Mouse (Mus musculus): ENCODE measurements at regions not wholly inside any gene's neighbourhood (a gene's known extent, or its start where the extent isn't known, plus 50 kb on each side); places are given as distances from the start of the nearest gene placed in this dataset.

DNA sequence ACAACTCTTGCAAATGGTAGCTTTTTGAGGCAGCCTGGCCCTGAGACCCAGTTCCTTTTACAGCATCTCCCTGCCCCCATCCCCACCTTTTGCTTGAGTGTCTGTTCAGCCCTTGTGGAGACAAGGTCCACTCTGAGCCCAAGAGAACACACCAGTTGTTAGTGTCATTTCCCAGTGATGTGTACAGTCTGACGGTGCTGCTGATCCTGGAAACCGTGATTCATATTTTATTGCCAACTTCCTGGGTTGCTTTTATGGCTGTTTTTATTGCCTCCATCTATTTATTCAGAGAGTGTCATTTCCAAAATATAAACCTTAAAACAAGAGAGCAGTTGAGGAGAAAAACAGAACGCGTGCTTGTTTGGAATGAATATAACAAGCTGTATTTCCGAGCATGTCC is 309.6 kb upstream of the Isl1 start:
- no peaks in the 10 kb centered on the region for H3K27me3 ChIP-seq
- H3K9ac ChIP-seq = no peak overlapping the region
- H3K27ac ChIP-seq (replicated peaks) = no peak overlapping the region
- no peaks in the 10 kb centered on the region for H3K4me1 ChIP-seq (replicated peaks)
- no peak overlapping the region for H3K4me3 ChIP-seq
- H3K36me3 ChIP-seq = no peaks in the 10 kb centered on the region
- no peak overlapping the region for H3K4me2 ChIP-seq
- WGBS = 90% methylated on average over 5 of the region's 5 CpGs
- H3K9me3 ChIP-seq = no peaks in the 10 kb centered on the region
- no peak for ATAC-seq (ENCODE audit: low FRiP score, low read depth)

DNA sequence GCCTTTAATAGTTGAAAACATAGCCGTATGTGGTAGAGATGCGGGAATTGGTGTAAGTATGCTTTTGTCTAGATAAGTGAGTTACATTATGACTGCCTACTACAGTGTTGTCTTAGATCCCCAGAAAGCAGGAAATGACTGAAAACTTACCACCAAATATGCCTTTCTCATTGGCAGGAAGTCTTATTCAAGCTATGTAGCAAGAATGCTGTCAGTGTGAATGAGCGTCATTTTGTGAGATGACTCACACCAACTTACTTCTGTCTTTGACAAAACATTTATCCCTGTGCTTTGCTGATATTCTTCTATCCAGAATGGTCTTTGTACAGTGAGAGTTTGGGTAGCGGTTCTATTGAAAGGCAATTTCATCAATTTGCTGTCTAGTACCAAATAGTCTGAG is 286.9 kb upstream of the Isl1 start:
- H3K4me1 ChIP-seq (replicated peaks) = no peaks in the 10 kb centered on the region
- H3K27me3 ChIP-seq = no peaks in the 10 kb centered on the region
- no peak overlapping the region for H3K27ac ChIP-seq (replicated peaks)
- no peak overlapping the region for H3K4me3 ChIP-seq
- no peaks in the 10 kb centered on the region for H3K9me3 ChIP-seq
- H3K9ac ChIP-seq = no peak overlapping the region
- H3K36me3 ChIP-seq = no peaks in the 10 kb centered on the region
- H3K4me2 ChIP-seq = no peak overlapping the region
- 95% methylated on average over 4 of the region's 4 CpGs for WGBS
- ATAC-seq (ENCODE audit: low FRiP score, low read depth) = no peak

DNA sequence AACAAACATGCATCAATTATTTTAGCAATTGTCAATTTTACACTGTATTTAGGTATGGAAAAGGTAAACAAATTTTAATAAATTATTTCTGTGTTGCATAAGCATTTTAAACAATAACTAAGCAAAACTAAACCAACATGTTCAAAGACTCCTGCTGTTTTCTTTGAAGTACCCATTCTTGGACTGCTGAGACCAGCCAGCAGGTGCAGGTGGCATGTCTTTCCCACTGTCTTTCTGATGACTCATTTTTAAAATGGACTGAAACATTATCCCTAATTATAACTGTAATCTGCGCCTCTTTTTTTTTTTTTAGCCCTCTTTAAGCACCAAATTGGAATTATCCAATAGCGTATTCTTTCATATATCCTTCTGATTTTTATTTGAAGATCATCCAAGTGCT is 286.0 kb upstream of the Isl1 start:
- H3K9me3 ChIP-seq = no peaks in the 10 kb centered on the region
- WGBS = 92% methylated on average over 2 of the region's 2 CpGs
- H3K9ac ChIP-seq = no peak overlapping the region
- no peak overlapping the region for H3K4me2 ChIP-seq
- no peaks in the 10 kb centered on the region for H3K27me3 ChIP-seq
- H3K27ac ChIP-seq (replicated peaks) = no peak overlapping the region
- no peak overlapping the region for H3K4me3 ChIP-seq
- H3K36me3 ChIP-seq = no peaks in the 10 kb centered on the region
- no peak for ATAC-seq (ENCODE audit: low FRiP score, low read depth)
- no peaks in the 10 kb centered on the region for H3K4me1 ChIP-seq (replicated peaks)

DNA sequence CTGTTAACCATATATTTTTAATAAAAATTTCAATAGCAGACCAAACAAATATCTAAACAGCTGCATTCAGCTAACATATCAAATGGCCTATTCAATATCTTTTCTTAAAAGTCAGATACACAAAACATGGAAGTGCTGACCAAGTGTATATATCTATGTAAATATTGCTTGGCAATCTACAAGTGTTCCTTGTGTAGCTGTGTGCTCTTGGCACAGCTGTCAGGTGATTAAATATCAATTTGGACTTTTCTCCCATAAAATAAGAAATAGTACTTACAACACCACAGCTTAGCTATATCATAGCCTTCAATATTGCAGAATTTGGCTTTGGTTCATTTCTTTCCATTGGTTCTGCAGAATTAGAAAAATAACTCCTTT is 266.5 kb upstream of the Isl1 start:
- H3K36me3 ChIP-seq = no peaks in the 10 kb centered on the region
- no peaks in the 10 kb centered on the region for H3K4me1 ChIP-seq (replicated peaks)
- peaks cover 10% of the 10 kb centered on the region; the same call in 1 of the 2 replicates for H3K27me3 ChIP-seq
- H3K9me3 ChIP-seq = no peaks in the 10 kb centered on the region
- H3K4me2 ChIP-seq = no peak overlapping the region
- no peak overlapping the region for H3K4me3 ChIP-seq
- H3K9ac ChIP-seq = no peak overlapping the region
- ATAC-seq (ENCODE audit: low FRiP score, low read depth) = no peak
- H3K27ac ChIP-seq (replicated peaks) = no peak overlapping the region

DNA sequence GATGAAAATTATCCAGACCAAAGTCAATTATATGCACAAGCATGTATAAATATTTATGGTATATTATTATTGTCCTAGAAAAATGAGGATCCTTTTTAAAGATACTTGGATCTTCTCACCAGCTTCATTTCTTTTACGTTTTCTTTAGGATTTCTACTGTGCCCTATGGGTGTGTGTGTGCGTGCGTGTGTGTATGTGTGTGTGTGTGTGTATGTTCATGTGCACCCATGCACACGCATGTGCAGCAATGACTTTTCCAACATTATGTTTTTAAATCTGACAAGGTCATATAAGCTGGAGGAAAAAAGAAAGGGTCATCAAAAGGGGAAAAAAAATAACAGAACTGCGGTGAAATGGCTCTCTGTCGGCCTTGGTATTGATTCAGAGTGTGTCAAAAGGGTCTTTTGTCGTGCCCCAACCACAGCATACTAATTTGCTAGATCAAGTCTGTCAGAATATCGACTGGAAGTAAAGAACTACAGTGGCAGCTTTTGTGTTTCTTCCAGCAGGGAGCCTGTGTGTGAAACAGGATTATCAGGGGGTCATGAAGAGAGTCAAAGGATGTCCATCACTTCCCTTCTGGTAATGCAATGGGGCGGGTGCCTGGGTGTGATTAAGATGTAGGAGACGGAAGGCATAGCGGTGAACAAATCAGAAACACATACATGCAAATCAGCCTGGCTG is 265.9 kb upstream of the Isl1 start:
- Histone ChIP-seq H3K27me3 (peaks cover 10% of the 10 kb centered on the region; the same call in 1 of the 2 replicates), H3K36me3 (no peaks in the 10 kb centered on the region), H3K4me3 (no peak overlapping the region), H3K4me2 (no peak overlapping the region), H3K9me3 (no peaks in the 10 kb centered on the region), H3K9ac (no peak overlapping the region), H3K27ac (replicated peaks) (no peak overlapping the region), H3K4me1 (replicated peaks) (no peaks in the 10 kb centered on the region)
- 14% methylated on average over 11 of the region's 11 CpGs for WGBS
- ATAC-seq (ENCODE audit: low FRiP score, low read depth) = peak; percentile 79

DNA sequence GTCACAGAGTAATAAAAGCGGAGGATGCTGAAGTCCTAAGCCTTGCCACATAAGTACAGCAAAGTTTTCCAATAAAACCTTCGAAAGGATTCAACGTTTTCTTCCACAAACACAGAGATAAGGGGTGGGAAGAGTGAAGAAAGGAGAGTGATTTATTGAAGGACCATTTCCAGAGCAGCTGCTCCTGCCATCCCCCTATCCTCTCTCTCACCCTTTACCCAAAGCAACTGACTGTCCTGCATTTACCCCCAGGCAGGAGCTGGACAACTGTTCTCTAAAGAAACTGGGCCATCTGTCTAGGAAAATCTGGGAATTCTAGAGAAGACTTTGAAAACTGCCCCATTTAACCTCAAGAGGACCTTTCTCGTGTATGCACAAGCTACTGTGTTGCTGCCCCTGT is 245.6 kb upstream of the Isl1 start:
- H3K9me3 ChIP-seq = no peaks in the 10 kb centered on the region
- ATAC-seq (ENCODE audit: low FRiP score, low read depth) = no peak
- no peaks in the 10 kb centered on the region for H3K27me3 ChIP-seq
- WGBS = 75% methylated on average over 4 of the region's 4 CpGs
- no peak overlapping the region for H3K4me3 ChIP-seq
- no peak overlapping the region for H3K4me2 ChIP-seq
- H3K27ac ChIP-seq (replicated peaks) = no peak overlapping the region
- no peaks in the 10 kb centered on the region for H3K4me1 ChIP-seq (replicated peaks)
- no peak overlapping the region for H3K9ac ChIP-seq
- H3K36me3 ChIP-seq = no peaks in the 10 kb centered on the region

DNA sequence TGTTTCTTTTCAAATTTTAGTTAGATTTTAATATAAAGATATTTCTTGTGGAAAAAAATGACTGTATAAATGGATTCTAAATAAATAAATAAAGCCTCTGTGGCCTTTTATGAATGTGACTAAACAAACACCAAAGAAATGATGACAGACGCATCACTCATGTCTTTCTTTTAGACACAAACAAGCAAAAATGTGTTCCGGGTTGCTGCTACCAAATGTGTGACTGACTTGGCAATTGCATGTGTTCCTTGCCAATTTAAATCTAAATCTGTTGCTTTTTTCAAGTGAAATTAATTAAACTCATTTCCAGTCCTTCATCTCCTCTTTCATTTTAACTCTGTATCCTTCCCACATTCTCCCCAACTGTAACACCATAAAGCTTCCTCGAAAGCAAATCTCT is 225.7 kb upstream of the Isl1 start:
- whole genome bisulfite sequencing = 86% methylated on average over 3 of the region's 3 CpGs
- H3K27me3 ChIP-seq = no peaks in the 10 kb centered on the region
- no peak overlapping the region for H3K9ac ChIP-seq
- no peak overlapping the region for H3K4me3 ChIP-seq
- H3K4me2 ChIP-seq = no peak overlapping the region
- no peaks in the 10 kb centered on the region for H3K9me3 ChIP-seq
- ATAC-seq (ENCODE audit: low FRiP score, low read depth) = no peak
- no peak overlapping the region for H3K27ac ChIP-seq (replicated peaks)
- H3K36me3 ChIP-seq = no peaks in the 10 kb centered on the region
- no peaks in the 10 kb centered on the region for H3K4me1 ChIP-seq (replicated peaks)

DNA sequence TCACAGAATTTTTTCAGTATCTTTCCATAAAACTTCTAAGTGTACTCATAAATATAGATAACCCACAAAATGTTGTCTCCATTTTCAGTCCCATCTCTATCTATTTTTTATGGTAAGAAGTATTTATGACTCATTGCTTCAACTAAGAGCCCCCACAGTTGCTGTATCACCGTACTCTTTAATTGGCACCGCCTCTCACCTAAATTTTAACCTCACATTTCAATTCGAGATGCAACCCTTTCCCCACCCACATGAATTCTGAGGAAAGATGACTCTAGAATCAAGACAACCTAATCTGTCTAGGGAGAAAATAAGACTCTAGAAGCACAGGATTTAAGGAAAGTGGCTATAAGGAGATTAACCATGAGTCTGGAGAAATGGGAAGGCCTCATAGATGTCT is 223.7 kb upstream of the Isl1 start:
- no peak overlapping the region for H3K4me3 ChIP-seq
- no peaks in the 10 kb centered on the region for H3K9me3 ChIP-seq
- 89% methylated on average over 3 of the region's 3 CpGs for whole genome bisulfite sequencing
- H3K27ac ChIP-seq (replicated peaks) = no peak overlapping the region
- no peaks in the 10 kb centered on the region for H3K36me3 ChIP-seq
- no peak for ATAC-seq (ENCODE audit: low FRiP score, low read depth)
- H3K4me2 ChIP-seq = no peak overlapping the region
- H3K4me1 ChIP-seq (replicated peaks) = no peaks in the 10 kb centered on the region
- no peaks in the 10 kb centered on the region for H3K27me3 ChIP-seq
- no peak overlapping the region for H3K9ac ChIP-seq

DNA sequence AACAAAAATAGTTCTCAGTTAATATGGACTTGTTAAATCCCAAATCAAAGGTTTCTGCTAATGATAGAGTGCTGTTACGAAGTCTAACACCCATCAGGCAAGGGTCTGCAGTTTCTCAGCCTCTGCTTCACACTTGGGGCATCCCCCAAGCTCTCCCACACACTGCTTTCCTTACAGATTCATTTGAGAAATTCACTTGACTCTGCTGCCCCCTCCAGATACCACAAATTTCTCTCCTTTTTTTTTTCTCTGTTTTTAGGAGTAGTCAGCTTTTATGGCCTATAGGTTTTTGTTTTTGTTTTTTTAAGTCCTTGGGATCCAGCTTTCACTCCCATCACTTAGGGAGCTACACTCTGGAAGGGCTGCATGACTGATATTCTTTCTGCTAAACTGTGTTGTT is 218.8 kb upstream of the Isl1 start:
- H3K4me1 ChIP-seq (replicated peaks) = 0 out of 2 replicates have a peak, but pooled peaks cover 4% of the 10 kb centered on the region
- H3K4me3 ChIP-seq = no peak overlapping the region
- WGBS = 78% methylated on average over 1 of the region's 1 CpGs
- H3K36me3 ChIP-seq = no peaks in the 10 kb centered on the region
- H3K27ac ChIP-seq (replicated peaks) = no peak overlapping the region
- no peaks in the 10 kb centered on the region for H3K27me3 ChIP-seq
- ATAC-seq (ENCODE audit: low FRiP score, low read depth) = no peak
- no peak overlapping the region for H3K4me2 ChIP-seq
- no peak overlapping the region for H3K9ac ChIP-seq
- no peaks in the 10 kb centered on the region for H3K9me3 ChIP-seq

DNA sequence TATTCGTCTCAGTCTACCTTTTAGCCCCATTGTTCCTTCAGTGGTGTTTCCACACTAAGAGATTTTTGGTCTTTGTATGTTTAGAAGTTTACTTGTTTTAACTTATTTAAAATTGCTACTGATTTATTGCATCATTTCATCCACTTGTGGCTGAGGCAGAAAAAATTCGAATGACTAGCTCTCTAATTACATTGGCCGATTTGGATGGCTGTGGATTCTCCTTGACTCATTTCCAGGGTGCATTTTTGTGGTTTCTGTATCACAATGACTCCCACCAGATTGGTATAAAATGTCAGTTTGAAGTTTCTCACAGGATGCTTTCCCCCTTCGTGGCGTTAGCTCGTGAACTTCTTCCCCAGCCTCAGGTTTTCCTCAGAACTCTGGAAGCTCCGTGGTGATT is 217.5 kb upstream of the Isl1 start:
- Histone ChIP-seq H3K27me3 (no peaks in the 10 kb centered on the region), H3K36me3 (no peaks in the 10 kb centered on the region), H3K9me3 (no peaks in the 10 kb centered on the region), H3K4me2 (no peak overlapping the region), H3K4me1 (replicated peaks) (0 out of 2 replicates have a peak, but pooled peaks cover 4% of the 10 kb centered on the region), H3K4me3 (no peak overlapping the region), H3K9ac (no peak overlapping the region), H3K27ac (replicated peaks) (no peak overlapping the region)
- 73% methylated on average over 7 of the region's 7 CpGs for WGBS
- ATAC-seq (ENCODE audit: low FRiP score, low read depth) = no peak

DNA sequence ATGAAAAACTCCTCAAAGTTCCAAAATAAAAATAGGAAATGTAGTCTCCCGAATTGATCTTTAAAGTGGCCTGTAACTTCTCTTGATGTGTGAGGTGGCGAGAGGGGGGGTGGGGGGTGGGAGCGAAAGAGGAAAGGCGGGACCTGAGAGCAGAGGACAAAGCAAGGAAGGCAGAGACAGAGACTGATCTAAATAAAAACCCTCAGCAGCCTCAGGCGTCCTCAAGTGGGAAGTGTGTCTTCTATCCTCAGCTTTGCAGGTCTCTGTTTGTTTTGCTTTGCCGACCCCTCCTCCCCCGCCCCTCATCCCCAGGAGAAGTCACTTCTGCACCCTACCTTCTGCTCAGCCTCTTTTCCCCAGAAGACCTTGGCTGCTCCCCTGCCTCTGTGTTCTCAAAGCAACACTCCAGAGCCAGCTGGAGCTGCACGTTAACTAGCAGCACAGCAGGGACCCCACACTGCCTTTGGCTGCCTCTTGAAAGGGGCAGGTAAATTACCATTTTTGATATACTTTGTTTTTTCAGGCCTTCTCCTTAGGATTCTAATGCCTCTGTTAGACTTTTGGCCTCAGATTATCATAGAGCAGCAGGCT is 214.3 kb upstream of the Isl1 start:
- Histone ChIP-seq H3K9me3 (no peaks in the 10 kb centered on the region), H3K4me2 (no peak overlapping the region), H3K4me1 (replicated peaks) (0 out of 2 replicates have a peak, but pooled peaks cover 4% of the 10 kb centered on the region), H3K27me3 (no peaks in the 10 kb centered on the region), H3K27ac (replicated peaks) (no peak overlapping the region), H3K4me3 (no peak overlapping the region), H3K9ac (no peak overlapping the region), H3K36me3 (no peaks in the 10 kb centered on the region)
- ATAC-seq (ENCODE audit: low FRiP score, low read depth) = peak; percentile 48; the same call in 1 of the 2 replicates
- WGBS = 3% methylated on average over 8 of the region's 8 CpGs

DNA sequence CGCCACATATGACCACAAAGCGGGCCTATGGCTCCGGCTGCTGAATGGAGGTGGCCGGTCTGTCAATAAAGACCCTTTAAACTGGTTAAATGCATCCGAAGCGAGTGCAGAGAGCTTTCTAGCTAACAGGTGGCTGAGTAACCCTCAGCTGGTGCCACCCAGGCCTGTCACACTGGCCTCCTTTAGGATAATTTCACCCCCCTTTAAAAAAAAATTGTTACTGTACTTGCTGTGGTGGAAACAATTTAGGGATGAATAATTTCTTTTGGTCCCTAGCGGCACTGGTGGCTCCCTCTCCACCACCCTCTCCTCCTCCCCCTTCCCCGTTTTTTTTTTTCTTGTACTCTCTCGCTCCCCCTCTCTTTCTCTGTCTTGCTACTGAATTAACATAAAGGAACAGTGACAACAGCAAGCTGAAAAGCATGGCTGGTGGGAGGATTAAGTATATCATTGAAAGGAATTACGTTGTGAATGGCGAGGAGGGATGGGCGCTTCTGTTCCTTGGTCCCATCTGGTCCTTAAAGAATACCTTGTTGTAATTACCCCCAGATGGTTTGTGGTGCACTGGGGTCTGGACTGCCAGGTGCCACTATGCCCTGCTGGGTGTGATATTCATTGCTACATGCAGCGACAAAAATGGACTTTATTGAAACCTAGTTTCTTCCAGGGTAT is 205.3 kb upstream of the Isl1 start:
- Histone ChIP-seq H3K9ac (no peak overlapping the region; the same call in 1 of the 2 replicates), H3K4me3 (peak overlapping the region; percentile 24), H3K27me3 (peaks cover 8% of the 10 kb centered on the region), H3K4me2 (peak overlapping the region; percentile 53), H3K4me1 (replicated peaks) (0 out of 2 replicates have a peak, but pooled peaks cover 9% of the 10 kb centered on the region), H3K27ac (replicated peaks) (no peak overlapping the region), H3K36me3 (no peaks in the 10 kb centered on the region), H3K9me3 (no peaks in the 10 kb centered on the region)
- peak; percentile 79 for ATAC-seq (ENCODE audit: low FRiP score, low read depth)
- 3% methylated on average over 13 of the region's 13 CpGs for WGBS
